Mouse (Mus musculus): Measurements from ENCODE around the gene A030005L19Rik.

DNA sequence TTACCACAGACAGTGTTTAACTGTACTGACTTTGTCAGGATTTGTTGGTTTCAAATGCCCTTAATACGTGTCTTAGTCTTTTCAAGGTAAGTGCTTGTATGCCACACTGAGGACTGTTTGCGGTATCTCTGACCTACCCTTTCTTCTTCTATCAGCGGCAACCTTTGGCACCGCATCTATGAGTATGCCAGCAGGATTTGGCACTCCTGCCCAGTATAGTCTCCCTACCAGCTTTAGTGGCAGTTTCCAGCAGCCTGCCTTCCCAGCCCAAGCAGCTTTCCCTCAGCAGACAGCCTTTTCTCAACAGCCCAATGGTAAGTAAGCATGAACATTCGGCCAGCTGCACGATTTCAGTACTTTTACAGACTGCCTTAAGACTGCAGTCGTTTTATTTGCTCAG lies 19.9 kb upstream of the A030005L19Rik start:
- no peak for TF ChIP-seq POLR2A (IDR thresholded peaks at IDR 0.05; ENCODE audit: low read depth, low read length)
- no peak for TF ChIP-seq CTCF (IDR thresholded peaks at IDR 0.05; ENCODE audit: extremely low read depth, insufficient read length, insufficient replicate concordance, low read depth, low read length)
